Mouse (Mus musculus): ENCODE measurements around the gene Ezh2. TPM values are rescaled to one million over a fixed set of nuclear protein-coding genes. Genes with fewer than 3 reads are reported as not detected.

Gene Ezh2
- polyA plus RNA-seq, 1 experiment, result 63.9 TPM

DNA sequence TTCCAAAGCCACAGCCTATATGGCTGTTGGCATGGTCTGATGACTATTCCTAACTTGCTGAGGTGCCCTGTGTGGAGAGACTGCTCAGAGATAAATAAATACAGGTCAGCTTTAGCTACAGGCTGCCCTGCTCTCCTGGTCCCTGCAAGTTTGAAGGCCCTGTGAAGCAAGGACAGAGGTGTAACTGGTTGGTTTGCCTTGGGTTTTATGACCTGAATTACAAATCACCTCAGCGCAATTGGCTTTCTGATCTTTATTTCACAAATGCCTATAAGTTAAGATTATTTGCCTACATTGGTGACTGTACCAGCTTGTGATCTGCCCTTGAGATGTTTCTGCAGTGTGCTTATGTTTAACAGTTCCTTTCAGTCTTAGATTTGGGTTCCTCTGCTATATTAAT lies 113.1 kb downstream of the Ezh2 start:
- TF ChIP-seq CTCF (IDR thresholded peaks at IDR 0.05; ENCODE audit: borderline replicate concordance, insufficient read depth, low read length) (no peak), POLR2A (IDR thresholded peaks at IDR 0.05; ENCODE audit: low read depth, low read length) (no peak)
- Histone ChIP-seq H3K27ac (ENCODE audit: insufficient read depth, low read length) (no peak overlapping the region), H3K4me3 (ENCODE audit: insufficient read depth, low read length) (no peak overlapping the region), H3K4me1 (ENCODE audit: control insufficient read depth, insufficient read depth, low read length) (no peaks in the 10 kb centered on the region; the same call in 1 of the 2 replicates)

Other genes starting within 250 kb of the Ezh2 start
- gene Cul1, start 141.9 kb downstream of the Ezh2 start, polyA plus RNA-seq (2011; ENCODE audit: insufficient read length, low read depth, missing spikeins), result 147 and 221 TPM in 2 replicates
- gene Pdia4, start 218.1 kb upstream of the Ezh2 start, polyA plus RNA-seq (2011; ENCODE audit: insufficient read length, low read depth, missing spikeins), result 324 and 337 TPM in 2 replicates
- gene Zfp786, start 235.5 kb upstream of the Ezh2 start, polyA plus RNA-seq (2011; ENCODE audit: insufficient read length, low read depth, missing spikeins), result 0.60 and 0.72 TPM in 2 replicates
- 6.4 and 8.1 TPM in 2 replicates for gene Zfp398, start 240.3 kb upstream of the Ezh2 start, polyA plus RNA-seq (2011; ENCODE audit: insufficient read length, low read depth, missing spikeins)

Data from embryonic fibroblast, embryonic 13.5 days (primary cell).